Mouse (Mus musculus) liver, adult 2 months (tissue): Measurements from ENCODE around the gene Ahsa2.

ENCODE experiments used
- CTCF ChIP-seq: fragments of 200-500 bp; IDR thresholded peaks from 2 replicates; pipeline ENCODE4 v1.5.1; 2011; ENCODE audit warnings: low read depth, low read length, control low read depth
- POLR2A ChIP-seq: fragments of 200-500 bp; IDR thresholded peaks from 2 replicates; pipeline ENCODE4 v1.6.1; 2011; ENCODE audit warnings: low read length, control low read depth; ENCODE audit not compliant: insufficient read depth; ENCODE audit errors: extremely low read depth

- TF ChIP-seq CTCF = no peak
- TF ChIP-seq POLR2A = no peak
Measured at GRCm38 (mm10) chr11:23495231-23495630, 2.6 kb downstream of the Ahsa2 start.
